Mouse (Mus musculus) heart, postnatal 0 days (tissue): ENCODE results near the gene Lxn.

Source experiments
- CTCF ChIP-seq: IDR thresholded peaks from 2 replicates; pipeline ENCODE4 v1.5.1; 2016; ENCODE audit warnings: antibody characterized with exemption, control low read depth, low read depth
- EP300 ChIP-seq: IDR thresholded peaks from 2 replicates; pipeline ENCODE4 v1.6.1; 2016; ENCODE audit warnings: antibody characterized with exemption, low read depth

DNA sequence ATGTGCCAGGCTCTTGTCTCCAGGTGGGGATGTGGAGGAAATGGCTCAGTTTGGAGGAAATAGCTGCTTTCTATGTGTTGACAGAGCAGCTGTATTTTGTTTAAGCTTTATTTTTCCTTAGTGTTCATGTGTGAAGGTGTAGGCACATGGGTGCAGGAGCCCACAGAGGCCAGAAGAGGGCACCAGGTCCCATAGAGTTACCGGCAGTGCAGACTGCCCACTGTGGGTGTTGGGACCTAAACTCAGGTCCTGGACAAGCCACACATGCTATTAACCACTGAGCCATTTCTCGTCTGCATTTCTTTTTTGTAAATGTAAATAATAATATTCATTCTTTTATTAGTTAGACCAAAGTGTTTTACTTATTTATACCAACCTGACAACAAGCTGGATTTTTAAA, 16.6 kb downstream of the Lxn start:
- peak; percentile 9; the same call in 1 of the 2 replicates for TF ChIP-seq CTCF
- no peak for TF ChIP-seq EP300
